Mouse (Mus musculus) CD8-positive naive resting alpha-beta T cell, adult 2 months (primary cell): ENCODE results near the gene Aak1.

Source experiments
- DNase-seq, 2 experiments: peaks; one replicate each; pipeline ENCODE4 v3.0.0; 2022; ENCODE audit warnings: low read depth in 2 of 2, low spot score in 2 of 2

The Aak1 gene

DNA sequence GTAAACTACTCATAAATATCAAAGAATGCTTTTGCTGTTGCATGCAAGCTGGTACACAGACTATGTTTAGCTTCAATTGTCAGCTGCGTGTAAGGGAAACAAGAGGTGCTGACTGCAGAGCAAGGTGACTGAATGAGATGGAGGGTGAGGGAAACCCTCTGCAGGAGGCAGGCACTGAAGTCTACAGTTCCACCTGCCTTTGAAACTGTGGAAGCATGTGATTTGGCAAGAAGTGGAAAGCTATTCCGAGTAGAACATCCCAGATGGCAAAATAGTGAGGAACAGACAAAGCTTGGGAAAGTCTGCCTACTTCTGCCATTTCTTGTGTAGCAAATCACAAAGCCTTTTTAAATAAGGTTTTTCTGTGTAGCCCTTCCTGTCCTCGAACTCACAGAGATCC lies 106.4 kb downstream of the Aak1 start:
- DNase-seq: no peak

DNA sequence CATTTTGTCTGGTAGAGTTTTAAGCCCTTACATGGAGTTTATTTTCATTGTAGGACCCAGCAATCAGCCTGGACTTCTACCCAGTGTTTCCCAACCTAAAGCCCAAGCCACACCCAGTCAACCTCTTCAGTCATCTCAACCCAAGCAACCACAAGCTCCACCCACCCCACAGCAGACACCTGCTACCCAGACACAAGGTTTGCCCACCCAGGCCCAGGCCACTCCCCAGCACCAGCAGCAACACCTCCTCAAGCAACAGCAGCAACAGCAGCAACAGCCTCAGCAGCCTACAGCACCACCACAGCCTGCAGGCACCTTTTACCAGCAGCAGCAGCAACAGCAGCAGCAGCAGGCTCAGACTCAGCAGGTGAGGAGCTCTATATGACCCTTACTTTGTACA lies 106.9 kb downstream of the Aak1 start:
- DNase-seq: no peak

DNA sequence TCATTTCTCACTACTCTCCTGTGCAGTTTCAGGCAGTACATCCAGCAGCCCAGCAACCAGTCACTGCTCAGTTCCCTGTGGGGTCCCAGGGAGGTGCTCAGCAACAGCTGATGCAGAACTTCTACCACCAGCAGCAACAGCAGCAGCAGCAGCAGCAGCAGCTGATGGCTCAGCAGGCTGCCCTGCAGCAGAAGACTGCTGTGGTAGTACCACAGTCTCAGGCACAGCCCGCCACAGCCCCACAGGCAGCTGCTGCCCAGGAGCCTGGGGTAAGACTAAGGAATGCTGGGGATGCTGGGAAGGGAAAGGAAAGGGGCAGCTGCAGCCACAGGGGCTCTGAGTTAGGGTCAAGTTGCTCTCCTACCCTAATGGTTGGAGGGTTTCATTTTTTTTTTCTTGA lies 109.7 kb downstream of the Aak1 start:
- no peak for DNase-seq

DNA sequence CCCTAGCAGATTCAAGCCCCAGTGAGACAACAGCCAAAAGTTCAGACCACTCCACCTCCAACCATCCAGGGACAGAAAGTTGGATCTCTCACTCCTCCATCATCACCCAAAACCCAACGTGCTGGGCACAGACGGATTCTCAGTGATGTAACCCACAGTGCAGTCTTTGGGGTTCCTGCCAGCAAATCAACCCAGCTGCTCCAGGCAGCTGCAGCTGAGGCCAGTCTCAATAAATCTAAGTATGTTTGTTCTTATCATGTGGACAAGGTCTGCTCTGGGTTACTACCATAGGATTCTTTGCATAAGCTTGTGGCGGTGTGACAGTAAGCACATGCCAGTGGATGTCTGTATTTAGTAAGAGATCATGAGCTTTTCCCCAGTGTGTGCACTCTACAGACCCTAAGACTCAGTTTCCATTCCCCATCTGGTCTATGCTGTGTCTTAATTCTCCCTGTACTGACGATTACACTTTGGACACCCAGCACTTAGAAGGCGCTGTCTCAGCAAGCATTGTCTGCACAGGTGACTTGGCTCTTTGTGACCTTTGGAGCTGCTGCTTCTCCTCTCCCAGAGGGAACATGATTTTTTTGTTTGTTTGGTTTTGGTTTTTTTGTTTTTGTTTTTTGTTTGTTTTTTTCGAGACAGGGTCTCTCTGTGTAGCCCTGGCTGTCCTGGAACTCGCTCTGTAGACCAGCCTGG lies 114.8 kb downstream of the Aak1 start:
- no peak for DNase-seq

DNA sequence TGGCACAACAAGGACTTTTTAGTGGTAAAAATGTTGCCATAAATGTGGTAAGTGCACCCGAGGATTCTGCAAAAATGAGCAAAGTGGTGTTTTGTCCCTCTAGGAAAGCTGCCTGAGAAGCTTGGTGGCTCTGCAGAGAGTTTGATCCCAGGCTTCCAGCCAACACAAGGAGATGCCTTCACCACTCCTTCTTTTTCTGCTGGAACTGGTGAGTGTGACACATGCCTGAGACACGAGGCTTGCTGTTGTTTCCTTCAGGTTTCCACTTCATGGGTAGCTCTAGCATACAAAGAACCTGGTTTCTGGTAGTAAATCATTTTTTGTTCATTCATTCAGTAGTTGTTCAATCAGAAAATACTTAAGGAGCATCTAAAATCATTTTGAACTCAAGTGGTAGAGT lies 117.8 kb downstream of the Aak1 start:
- DNase-seq: no peak

DNA sequence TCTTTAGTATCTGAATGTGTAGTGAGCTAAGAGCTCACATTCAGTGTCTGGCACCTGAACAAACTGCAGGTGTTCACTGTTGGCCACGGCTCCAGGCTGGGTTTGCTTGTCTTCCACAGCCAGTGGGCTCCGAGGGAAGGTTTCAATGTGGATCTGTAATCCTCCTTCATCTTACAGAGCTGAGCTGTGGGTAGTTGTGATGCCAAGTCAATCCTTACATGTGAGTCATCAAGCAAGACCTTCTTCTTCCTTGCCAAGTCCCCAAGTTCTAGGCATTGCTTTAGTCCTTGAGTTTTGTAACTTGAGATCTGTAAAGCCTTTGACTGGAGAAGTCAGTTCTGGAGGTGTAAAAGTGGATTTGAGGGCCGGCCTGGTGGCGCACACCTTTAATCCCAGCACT lies 124.6 kb downstream of the Aak1 start:
- DNase-seq: no peak

DNA sequence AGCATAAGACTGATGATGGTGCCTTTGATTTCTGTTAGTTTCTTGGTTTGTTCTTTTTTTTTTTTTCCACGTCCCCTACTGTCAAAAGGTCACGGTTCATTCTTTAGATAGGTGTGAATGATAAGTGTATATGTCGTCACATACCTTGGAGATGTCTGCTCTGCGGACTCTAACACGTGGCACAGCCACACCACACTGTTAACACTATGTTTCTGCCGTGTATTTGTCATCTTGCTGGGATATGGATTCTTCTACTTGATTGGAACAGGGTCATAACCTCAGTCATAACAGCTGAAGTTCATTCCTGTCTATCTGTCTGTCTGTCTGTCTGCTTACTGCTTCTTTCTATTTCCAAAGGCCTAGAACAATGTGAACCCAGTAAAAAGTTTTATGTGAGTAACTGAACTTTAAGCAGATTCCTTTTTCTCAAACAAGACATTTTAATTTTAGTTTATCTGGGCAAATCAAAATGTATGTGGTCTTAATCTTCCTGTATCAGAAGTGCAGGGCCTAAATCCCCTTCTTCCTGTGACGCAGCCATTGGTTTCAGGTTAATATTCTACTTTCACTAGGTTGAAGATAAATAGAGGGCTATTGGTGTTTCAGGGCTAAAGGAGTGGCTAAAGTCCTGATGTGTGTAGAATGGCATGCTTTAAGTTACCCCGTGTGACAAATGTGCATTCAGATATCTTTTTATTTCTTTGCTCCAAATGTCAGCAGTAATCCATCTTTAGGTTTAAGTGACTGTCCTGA lies 129.0 kb downstream of the Aak1 start:
- no peak for DNase-seq

DNA sequence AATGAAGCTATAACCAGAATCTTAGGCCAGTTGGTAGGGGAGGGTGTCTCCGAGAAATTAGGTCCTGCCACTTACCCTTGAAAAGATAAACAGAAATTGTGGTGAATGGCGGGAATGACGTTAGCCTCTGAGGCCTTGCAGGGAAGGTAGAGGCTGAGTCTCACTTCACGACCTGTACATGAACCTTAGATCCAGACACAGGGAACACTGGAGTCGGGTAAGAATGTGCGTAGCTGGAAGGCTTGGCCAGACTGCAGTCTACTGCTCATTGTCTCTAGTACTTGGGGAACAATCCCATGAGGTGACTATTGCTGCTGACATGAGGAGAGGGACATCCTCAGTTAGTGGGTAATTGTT lies 129.6 kb downstream of the Aak1 start:
- no peak for DNase-seq

DNA sequence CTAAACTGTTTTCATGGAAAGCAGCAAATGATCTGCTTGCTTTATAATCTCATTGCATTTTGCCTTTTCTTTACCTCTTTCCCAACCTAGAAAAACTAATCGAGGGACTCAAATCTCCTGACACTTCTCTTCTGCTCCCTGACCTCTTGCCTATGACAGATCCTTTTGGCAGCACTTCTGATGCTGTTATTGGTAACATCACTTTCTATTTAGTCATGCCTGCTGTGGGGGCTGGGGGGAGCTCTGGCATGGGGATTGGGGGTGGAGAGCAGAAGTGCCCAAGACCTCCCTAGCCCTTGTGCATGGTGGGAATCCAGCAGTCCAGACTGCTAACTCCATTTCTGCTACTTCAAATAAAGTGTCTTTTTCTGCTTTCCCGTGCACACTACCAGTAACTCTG lies 131.9 kb downstream of the Aak1 start:
- no peak for DNase-seq

DNA sequence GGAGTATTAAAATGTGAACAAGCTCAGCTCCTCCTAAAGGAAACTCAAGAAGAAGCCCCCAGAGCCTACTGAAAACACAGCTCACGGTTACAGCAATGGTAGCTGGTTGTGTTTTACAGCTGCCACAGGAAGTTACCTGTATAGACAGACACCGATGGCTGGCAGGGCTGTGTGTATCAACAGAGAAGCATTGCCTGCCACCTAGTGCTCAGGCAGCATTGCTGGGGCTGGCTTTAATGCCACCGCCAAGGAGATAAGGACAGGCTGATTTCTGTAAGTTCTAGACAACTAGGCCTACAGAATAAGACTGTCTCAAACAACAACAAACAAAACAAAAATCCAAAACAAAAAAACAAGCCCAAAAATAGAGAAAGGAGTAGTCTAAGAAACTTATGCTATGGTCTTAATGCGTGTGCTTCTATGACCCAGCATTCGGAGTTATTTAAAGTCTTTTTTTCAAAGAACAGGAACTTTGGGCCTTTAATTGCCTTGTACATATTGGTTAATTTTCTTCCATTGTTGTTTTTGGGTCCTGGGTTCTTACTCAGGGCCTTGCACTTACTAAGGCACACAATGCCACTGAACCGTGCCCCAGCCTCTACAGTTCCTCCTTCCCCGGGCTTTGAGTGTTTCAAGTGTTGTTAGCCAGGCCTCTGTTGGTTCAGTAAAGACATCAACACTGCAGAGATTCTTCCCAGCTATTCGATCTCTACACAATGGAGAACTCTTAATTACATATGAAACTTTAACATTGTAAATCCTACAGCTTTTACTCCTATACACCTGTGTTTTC lies 136.2 kb downstream of the Aak1 start:
- DNase-seq: no peak

DNA sequence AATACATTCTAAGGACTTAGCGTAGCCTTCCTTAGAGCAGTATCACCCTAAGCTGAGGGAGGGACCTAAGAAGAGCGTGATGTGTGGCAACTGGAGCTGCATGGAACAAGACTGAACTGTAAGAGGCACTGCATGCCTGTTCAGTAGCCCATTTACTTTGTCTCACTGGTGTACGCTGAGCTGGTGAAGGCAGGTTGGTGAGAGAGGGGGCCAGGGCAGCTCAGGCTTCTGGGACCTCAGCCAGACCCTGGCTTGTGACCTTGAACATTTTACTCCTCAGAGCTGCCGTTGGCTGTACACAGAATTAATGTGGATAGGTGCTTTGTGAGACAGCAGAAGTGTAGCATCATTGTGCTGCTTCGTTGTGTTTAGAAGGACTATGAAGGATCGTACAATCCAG lies 140.3 kb downstream of the Aak1 start:
- DNase-seq: no peak

DNA sequence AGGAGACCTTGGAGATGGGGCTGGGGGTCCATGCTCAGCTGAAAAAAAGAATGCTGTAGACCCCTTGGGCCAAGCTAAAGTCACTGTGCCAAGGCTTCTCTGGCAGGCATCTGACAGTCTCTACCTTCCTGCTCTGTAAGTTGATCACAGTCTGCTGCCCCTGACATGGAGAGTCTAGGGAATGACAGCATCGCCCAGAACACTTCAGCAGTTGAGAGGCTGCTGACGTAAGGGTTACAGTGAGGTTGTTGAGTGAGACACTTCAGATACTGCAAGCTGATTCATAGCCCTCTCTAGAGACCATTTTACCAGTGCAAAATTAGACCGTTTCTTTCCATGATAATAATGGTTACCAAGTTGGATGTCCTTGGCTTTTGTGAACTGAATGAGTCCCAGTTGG lies 141.7 kb downstream of the Aak1 start:
- no peak for DNase-seq

DNA sequence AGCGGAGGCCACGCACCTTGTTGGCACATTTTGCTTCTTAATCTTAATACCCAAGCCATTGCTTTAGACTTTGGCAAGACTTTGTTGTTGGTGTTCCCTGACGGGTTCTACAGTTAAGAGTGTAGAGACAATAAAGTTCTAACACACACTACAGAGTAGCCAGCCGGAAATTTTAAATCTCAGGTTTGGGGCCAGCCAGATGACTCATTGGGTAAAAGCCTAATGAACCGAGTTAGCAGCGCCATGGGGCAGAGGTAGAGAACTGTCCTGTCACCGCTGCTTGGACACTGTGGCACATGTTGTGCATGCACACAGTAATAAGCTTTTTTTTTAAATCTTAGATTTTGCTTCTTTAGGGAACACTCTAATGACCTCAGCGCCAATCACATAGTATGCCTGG lies 143.0 kb downstream of the Aak1 start:
- DNase-seq: no peak

DNA sequence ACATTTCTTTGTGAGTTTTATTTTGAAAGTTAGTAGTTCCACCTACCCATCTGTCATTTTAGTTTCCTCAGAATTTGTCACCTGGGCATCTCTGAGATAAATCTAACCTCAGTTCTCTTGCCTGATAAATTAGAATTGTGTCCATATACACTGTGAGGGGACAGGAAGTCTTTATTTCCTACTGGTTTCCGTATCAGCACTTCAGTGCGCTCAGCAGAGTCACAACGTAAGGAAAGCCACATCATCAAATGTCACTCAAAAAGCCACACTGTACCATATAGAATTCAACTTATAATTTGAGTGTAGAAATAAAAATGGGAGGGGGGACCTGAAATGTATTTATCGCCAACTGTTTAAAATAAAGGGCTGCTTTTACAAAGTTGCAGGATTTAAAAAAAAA lies 144.9 kb downstream of the Aak1 start:
- no peak for DNase-seq

DNA sequence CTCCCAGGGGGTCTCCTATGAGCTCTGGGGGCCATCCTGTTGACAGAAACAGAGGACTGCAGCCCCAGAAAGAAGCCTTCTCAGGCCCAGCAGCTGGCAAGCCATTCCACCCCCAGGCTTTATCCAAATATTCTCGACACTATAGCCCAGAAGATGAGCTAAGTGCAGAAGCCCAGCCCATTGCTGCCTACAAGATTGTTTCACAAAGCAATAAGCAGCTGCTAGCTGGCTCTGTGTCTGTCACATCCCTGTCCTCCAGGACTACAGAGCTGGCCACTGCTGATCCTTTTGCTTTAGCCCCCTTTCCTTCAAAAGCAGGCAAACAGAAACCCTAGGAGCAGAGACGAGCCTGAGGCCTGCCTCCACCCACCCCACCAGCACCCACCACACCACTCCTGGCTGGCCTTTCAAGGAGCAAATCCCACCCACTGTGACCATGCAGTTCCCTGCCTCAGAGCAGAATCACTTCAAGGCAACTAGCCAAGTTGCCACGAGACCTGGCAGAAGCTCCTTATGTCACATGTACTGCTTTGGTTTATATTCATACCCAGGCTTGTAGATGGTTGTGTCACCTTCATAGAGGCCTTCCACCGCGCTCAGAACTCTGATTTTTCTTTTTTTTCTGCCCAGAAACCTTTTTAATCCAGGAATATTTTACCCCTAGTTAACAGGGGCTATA lies 147.5 kb downstream of the Aak1 start:
- DNase-seq: no peak

DNA sequence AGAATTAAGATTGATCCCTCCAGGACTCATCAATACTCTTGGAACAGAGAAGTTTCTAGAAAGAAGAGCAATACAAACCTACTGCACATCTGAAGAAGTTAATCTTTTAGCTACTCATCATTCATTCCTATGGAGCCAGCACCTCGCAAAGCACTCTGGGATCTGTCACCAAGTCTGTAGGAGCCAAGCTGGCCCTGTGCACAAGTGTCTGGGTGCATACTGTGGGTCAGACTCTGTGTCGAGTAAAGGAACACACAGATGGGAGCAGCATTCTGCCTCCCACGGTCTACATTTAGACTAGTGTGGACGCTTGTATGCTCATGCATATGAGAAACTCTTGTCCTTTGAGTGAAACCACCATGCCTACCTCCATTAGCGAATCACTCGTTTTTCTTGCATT lies 148.0 kb downstream of the Aak1 start:
- DNase-seq: no peak

DNA sequence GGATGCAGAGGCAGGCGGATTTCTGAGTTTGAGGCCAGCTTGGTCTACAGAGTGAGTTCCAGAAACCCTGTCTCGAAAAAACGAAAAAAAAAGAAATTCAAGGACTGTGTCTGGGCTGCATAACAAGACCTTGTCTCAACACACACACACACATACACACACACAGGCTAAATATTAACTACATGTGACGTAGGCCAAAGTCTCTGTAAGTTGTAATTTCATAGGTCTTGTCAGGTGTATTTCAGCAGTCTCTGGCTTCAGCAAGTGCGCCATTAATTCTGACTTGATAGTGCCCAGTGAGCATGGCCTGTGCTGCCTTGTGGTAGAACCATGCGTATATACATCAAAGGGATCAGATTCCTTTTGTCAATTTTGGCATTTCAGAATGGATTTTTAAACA lies 152.7 kb downstream of the Aak1 start:
- no peak for DNase-seq

DNA sequence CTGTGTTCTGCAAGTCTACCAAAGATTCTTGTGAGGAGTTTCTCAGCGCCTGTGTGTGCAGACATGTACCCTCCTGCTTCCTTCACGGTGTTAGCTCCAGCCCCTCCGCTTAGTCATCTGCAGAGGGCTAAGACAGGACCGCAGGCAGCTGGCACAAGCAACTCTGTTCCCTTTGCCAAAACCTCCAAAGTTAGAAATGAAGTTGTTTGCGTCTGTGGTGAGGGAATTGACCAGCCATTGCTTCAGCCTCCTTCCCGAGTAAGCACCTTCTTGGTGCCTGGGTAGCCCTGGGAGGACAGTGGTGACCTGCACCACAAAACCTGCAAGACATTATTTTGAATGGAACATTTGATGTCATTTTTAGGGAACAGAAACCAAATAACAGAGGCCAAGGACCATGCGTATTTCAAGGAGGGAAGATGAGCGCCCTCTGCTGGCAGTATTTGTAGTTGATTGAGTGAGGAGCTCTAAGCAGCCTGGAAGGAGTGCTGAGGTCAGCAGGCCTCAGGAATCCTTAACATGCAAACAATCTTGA lies 153.3 kb downstream of the Aak1 start:
- DNase-seq: peak; percentile 65 to 75

DNA sequence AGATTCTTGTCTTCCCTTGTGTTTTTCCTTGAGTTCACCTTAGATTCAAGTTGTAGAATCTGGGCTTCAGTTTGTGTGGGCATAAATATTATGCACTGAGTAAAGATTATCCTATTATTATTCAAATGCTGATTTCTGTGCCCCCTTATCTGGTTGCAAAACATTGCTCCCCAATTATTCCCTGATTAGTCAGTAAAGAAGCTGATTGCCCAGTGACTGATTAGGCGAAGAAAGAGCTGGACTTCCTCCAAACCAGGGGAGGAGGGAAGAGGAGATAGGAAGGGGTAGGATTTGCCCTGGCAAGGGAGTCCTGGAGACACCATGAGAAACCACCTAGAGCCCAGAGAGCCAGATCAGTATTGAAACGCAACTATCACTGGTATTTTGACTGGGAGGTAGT lies 154.8 kb downstream of the Aak1 start:
- DNase-seq: no peak

DNA sequence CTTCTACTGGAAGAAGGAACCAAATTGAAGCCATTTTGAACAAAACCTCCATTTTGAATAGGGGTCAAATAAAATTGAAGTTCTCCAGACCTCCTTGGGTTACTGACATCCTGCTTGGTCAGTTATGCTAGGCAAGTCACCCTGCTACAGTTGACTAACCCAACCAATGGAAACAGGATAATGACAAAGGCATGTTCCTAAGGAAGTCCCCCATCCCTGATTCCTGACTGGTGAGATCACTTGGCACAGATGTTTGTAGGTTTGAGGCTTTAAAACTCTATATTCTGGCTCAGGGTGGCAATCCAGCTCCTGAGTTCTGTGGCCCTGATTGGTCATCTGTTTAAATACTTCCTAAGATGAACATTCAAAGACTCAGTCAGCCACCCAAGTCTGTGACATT lies 156.3 kb downstream of the Aak1 start:
- no peak for DNase-seq

DNA sequence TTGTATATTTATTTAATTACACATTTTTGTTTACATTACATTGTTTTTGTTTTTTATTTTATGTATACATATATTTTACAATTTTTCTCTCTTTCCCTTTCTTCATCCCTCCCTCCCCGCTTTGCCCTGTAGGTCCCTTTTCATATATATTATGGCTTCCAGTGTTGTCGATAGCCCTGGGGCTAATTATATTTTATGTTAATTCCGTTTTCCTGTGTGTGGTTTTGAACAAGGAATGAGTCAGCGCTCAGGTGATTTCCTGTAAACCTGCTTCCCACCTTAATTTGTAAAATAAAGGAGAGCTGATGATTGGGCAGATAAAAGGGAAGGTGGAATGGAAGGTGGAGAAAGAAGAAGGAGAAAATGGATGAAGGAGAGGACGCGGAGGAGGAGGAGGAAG lies 159.6 kb downstream of the Aak1 start, which contains the start of gene Nfu1:
Nfu1 (plus strand) TSS at position 350 of the 400 bp plus-strand sequence.
- DNase-seq: no peak
